Mouse (Mus musculus) lung, postnatal 0 days (tissue): Measurements from ENCODE around the gene Skiv2l.
"Not testable (repeated sequence)": the region's sequence is repeated elsewhere in the genome, so short reads cannot be mapped to it uniquely, and the experiment has no call there.

Experiments
- CTCF ChIP-seq: IDR thresholded peaks from 2 replicates; pipeline ENCODE4 v1.5.1; 2016; ENCODE audit warnings: antibody characterized with exemption, mild to moderate bottlenecking
- EP300 ChIP-seq: IDR thresholded peaks from 2 replicates; pipeline ENCODE4 v1.6.1; 2016; ENCODE audit warnings: antibody characterized with exemption, mild to moderate bottlenecking, control low read depth

- TF ChIP-seq EP300, CTCF: not testable (repeated sequence)
These were observed 19.2 kb downstream of the Skiv2l start for GRCm38 (mm10) chr17:34830776-34831175.
